Mouse (Mus musculus) MEL (cell line): Measurements from ENCODE around the gene Adgrb3. TPM values are rescaled to one million over a fixed set of nuclear protein-coding genes. Genes with fewer than 3 reads are reported as not detected.

Source experiments
- DNase-seq: peaks from one replicate; pipeline ENCODE4 v3.0.0; 2011; ENCODE audit warnings: low read depth, low spot score
- H3K27ac ChIP-seq: 2 replicates; pipeline ENCODE4 v1.5.1; 2012; ENCODE audit warnings: low read depth, mild to moderate bottlenecking, control low read depth, low read length, moderate library complexity; ENCODE audit not compliant: control insufficient read depth
- H3K27me3 ChIP-seq, 2 experiments: fragments of 150-350 bp in 1 of 2; sonication (generic) in 1 of 2; 2 replicates each; pipeline ENCODE4 v1.6.1; 2012; ENCODE audit warnings: low read length in 2 of 2, mild to moderate bottlenecking in 2 of 2, improper control_type of control experiment in 1 of 2, moderate library complexity in 1 of 2; ENCODE audit not compliant: insufficient read depth in 2 of 2, control insufficient read depth in 1 of 2
- H3K36me3 ChIP-seq, 2 experiments: 2 replicates each; pipeline ENCODE4 v1.6.1; 2012 to 2014; ENCODE audit warnings: low read length in 2 of 2, improper control_type of control experiment in 1 of 2, inconsistent platforms in 1 of 2, mild to moderate bottlenecking in 1 of 2; ENCODE audit not compliant: insufficient read depth in 2 of 2, control insufficient read depth in 1 of 2
- H3K4me1 ChIP-seq, 2 experiments: fragments of 150-350 bp in 1 of 2; sonication (generic) in 1 of 2; 2 replicates each; pipeline ENCODE4 v1.6.1; 2012; ENCODE audit warnings: low read length in 2 of 2, improper control_type of control experiment in 1 of 2, mild to moderate bottlenecking in 1 of 2; ENCODE audit not compliant: insufficient read depth in 2 of 2, control insufficient read depth in 1 of 2
- H3K4me3 ChIP-seq, 2 experiments: fragments of 150-350 bp in 1 of 2; sonication (generic) in 1 of 2; 2 replicates each; pipeline ENCODE4 v1.5.1; 2012; ENCODE audit warnings: low read depth in 2 of 2, low read length in 2 of 2, mild to moderate bottlenecking in 2 of 2, moderate library complexity in 2 of 2, control low read depth in 1 of 2, improper control_type of control experiment in 1 of 2; ENCODE audit not compliant: control insufficient read depth in 1 of 2, insufficient read depth in 1 of 2
- H3K79me2 ChIP-seq: 2 replicates; pipeline ENCODE4 v1.6.1; 2012; ENCODE audit warnings: mild to moderate bottlenecking, low read length, moderate library complexity; ENCODE audit not compliant: control insufficient read depth, poor library complexity, insufficient read depth
- H3K9ac ChIP-seq: 2 replicates; pipeline ENCODE4 v1.6.1; 2012; ENCODE audit warnings: low read depth, mild to moderate bottlenecking, control low read depth, low read length, moderate library complexity; ENCODE audit not compliant: control insufficient read depth, poor library complexity, severe bottlenecking
- H3K9me3 ChIP-seq: fragments of 150-350 bp; sonication (generic); replicated peaks from 2 replicates; pipeline ENCODE4 v1.6.1; 2012; ENCODE audit warnings: mild to moderate bottlenecking, low read length, improper control_type of control experiment, moderate library complexity; ENCODE audit not compliant: insufficient read depth
- BHLHE40 ChIP-seq: IDR thresholded peaks from 2 replicates; pipeline ENCODE4 v1.6.1; 2012; ENCODE audit warnings: low read depth, mild to moderate bottlenecking, inconsistent platforms, low read length, improper control_type of control experiment, borderline replicate concordance
- CHD2 ChIP-seq: IDR thresholded peaks from 2 replicates; pipeline ENCODE4 v1.6.1; 2011; ENCODE audit warnings: low read length, improper control_type of control experiment
- CTCF ChIP-seq, 3 experiments: IDR thresholded peaks in 2 of 3; conservative IDR thresholded peaks in 1 of 3; 2 replicates each; pipeline ENCODE4 v1.5.1; 2011 to 2012; ENCODE audit warnings: low read length in 3 of 3, low read depth in 2 of 3, mild to moderate bottlenecking in 2 of 3, improper control_type of control experiment in 1 of 3, inconsistent platforms in 1 of 3, mixed read lengths in 1 of 3, moderate library complexity in 1 of 3; ENCODE audit not compliant: control insufficient read depth in 1 of 3, insufficient read depth in 1 of 3, poor library complexity in 1 of 3, severe bottlenecking in 1 of 3
- E2F4 ChIP-seq: IDR thresholded peaks from 2 replicates; pipeline ENCODE4 v1.6.1; 2011; ENCODE audit warnings: low read depth, low read length, improper control_type of control experiment, borderline replicate concordance
- HCFC1 ChIP-seq: IDR thresholded peaks from 2 replicates; pipeline ENCODE4 v1.6.1; 2012; ENCODE audit warnings: low read depth, mild to moderate bottlenecking, inconsistent platforms, low read length, improper control_type of control experiment, moderate library complexity
- KAT2A ChIP-seq: conservative IDR thresholded peaks from 2 replicates; pipeline ENCODE4 v1.6.1; 2012; ENCODE audit warnings: low read depth, low read length, improper control_type of control experiment, inconsistent platforms
- MAFK ChIP-seq: IDR thresholded peaks from 2 replicates; pipeline ENCODE4 v1.6.1; 2011; ENCODE audit warnings: low read depth, mild to moderate bottlenecking, low read length, improper control_type of control experiment, borderline replicate concordance
- MAZ ChIP-seq: IDR thresholded peaks from 2 replicates; pipeline ENCODE4 v1.6.1; 2012; ENCODE audit warnings: low read depth, mild to moderate bottlenecking, inconsistent platforms, low read length, improper control_type of control experiment
- MEF2A ChIP-seq: IDR thresholded peaks from 2 replicates; pipeline ENCODE4 v1.6.1; 2014; ENCODE audit warnings: low read depth, mild to moderate bottlenecking, inconsistent platforms, low read length, improper control_type of control experiment; ENCODE audit not compliant: poor library complexity, insufficient replicate concordance, severe bottlenecking; ENCODE audit errors: extremely low read depth
- MYB ChIP-seq: IDR thresholded peaks from 2 replicates; pipeline ENCODE4 v1.6.1; 2011; ENCODE audit warnings: mild to moderate bottlenecking, low read depth, low read length, improper control_type of control experiment
- NELFE ChIP-seq: IDR thresholded peaks from 2 replicates; pipeline ENCODE4 v1.6.1; 2011; ENCODE audit warnings: low read depth, low read length, improper control_type of control experiment
- POLR2AphosphoS2 ChIP-seq: IDR thresholded peaks from 2 replicates; pipeline ENCODE4 v1.6.1; 2011; ENCODE audit warnings: low read length, improper control_type of control experiment
- POLR2AphosphoS5 ChIP-seq: IDR thresholded peaks from 2 replicates; pipeline ENCODE4 v1.6.1; 2012; ENCODE audit warnings: low read depth, borderline replicate concordance, mild to moderate bottlenecking, inconsistent platforms, low read length, moderate library complexity, mixed read lengths
- RAD21 ChIP-seq: IDR thresholded peaks from 2 replicates; pipeline ENCODE4 v1.6.1; 2011; ENCODE audit warnings: mild to moderate bottlenecking, low read depth, low read length, improper control_type of control experiment
- TAL1 ChIP-seq: IDR thresholded peaks from 2 replicates; pipeline ENCODE4 v1.6.1; 2012; ENCODE audit warnings: mild to moderate bottlenecking, inconsistent platforms, low read length, moderate library complexity, mixed read lengths
- TBP ChIP-seq: IDR thresholded peaks from 2 replicates; pipeline ENCODE4 v1.8.0; 2011; ENCODE audit warnings: low read depth, low read length, improper control_type of control experiment
- UBTF ChIP-seq: IDR thresholded peaks from 2 replicates; pipeline ENCODE4 v1.6.1; 2012; ENCODE audit warnings: low read depth, mild to moderate bottlenecking, inconsistent platforms, low read length, improper control_type of control experiment, moderate library complexity, borderline replicate concordance; ENCODE audit not compliant: insufficient read depth
- polyA plus RNA-seq, 2 experiments: library from polyadenylated mRNA; stranded (reverse) in 1 of 2; unstranded in 1 of 2; fragments of >175 nt in 1 of 2; fragments of >200 nt in 1 of 2; gene quantifications; 2 replicates each; pipeline versions ENCODE4 v1.2.1 to v1.2.4; 2012; ENCODE audit warnings: low replicate concordance in 2 of 2, low read depth in 1 of 2; ENCODE audit not compliant: insufficient read length in 2 of 2, insufficient read depth in 1 of 2, missing spikeins in 1 of 2
- total RNA-seq: library from RNA; depleted of rRNA; stranded (reverse); fragments of 300-350 nt; gene quantifications from 2 replicates; pipeline ENCODE4 v1.2.3, GENCODE M21; 2012

Adgrb3 gene
- total and polyA plus RNA-seq, 3 experiments, result not detected

GRCm38 (mm10) chr1:25163561-25163960, 665.9 kb downstream of the Adgrb3 start:
- H3K27me3 ChIP-seq, result no peaks in the 10 kb centered on the region
- no peaks in the 10 kb centered on the region for H3K36me3 ChIP-seq
- no peak overlapping the region for H3K9ac ChIP-seq
- no peak for DNase-seq
- H3K9me3 ChIP-seq, result no peaks in the 10 kb centered on the region
- H3K4me1 ChIP-seq, result no peaks in the 10 kb centered on the region
- TF ChIP-seq BHLHE40 (no peak), UBTF (no peak), KAT2A (no peak), MYB (no peak), TAL1 (no peak), TBP (no peak), MEF2A (no peak), RAD21 (no peak)
- TF ChIP-seq, all 39 proteins: peak for 0
- H3K4me3 ChIP-seq, result no peak overlapping the region
- H3K27ac ChIP-seq, result no peak overlapping the region
- no peaks in the 10 kb centered on the region for H3K79me2 ChIP-seq

GRCm38 (mm10) chr1:25146206-25146605, 683.3 kb downstream of the Adgrb3 start:
- no peak for TF ChIP-seq MAFK
- TF ChIP-seq CTCF (IDR thresholded peaks at IDR 0.05 in 2 of 3, conservative IDR thresholded peaks at IDR 0.05 in 1 of 3; ENCODE audit: control insufficient read depth in 1 of 3, insufficient read depth in 1 of 3, low read depth in 2 of 3, low read length in 3 of 3, poor library complexity in 1 of 3, severe bottlenecking in 1 of 3), result no peak
- no peaks in the 10 kb centered on the region for H3K79me2 ChIP-seq
- H3K27me3 ChIP-seq, result no peaks in the 10 kb centered on the region
- no peak overlapping the region for H3K27ac ChIP-seq
- no peaks in the 10 kb centered on the region for H3K9me3 ChIP-seq
- no peaks in the 10 kb centered on the region for H3K36me3 ChIP-seq
- no peaks in the 10 kb centered on the region for H3K4me1 ChIP-seq
- H3K9ac ChIP-seq, result no peak overlapping the region
- no peak overlapping the region for H3K4me3 ChIP-seq
- no peak for DNase-seq

GRCm38 (mm10) chr1:25132150-25132824, 697.2 kb downstream of the Adgrb3 start:
- Histone ChIP-seq H3K79me2 (no peaks in the 10 kb centered on the region), H3K9ac (no peak overlapping the region), H3K27ac (no peak overlapping the region), H3K9me3 (no peaks in the 10 kb centered on the region), H3K36me3 (no peaks in the 10 kb centered on the region), H3K4me1 (no peaks in the 10 kb centered on the region), H3K27me3 (no peaks in the 10 kb centered on the region), H3K4me3 (no peak overlapping the region)
- no peak for TF ChIP-seq MAZ
- TF ChIP-seq RAD21, result no peak
- TF ChIP-seq E2F4, result no peak
- no peak for TF ChIP-seq CHD2
- TF ChIP-seq POLR2AphosphoS5, result no peak
- no peak for TF ChIP-seq NELFE
- no peak for TF ChIP-seq HCFC1
- TF ChIP-seq POLR2AphosphoS2, result no peak
- DNase-seq, result no peak
